Mouse (Mus musculus) urinary bladder, postnatal 4 days (tissue): Measurements from ENCODE around the gene Camkmt.

ENCODE experiments used
- DNase-seq, 2 experiments: peaks; one replicate each; pipeline ENCODE4 v3.0.0; 2021 to 2022; ENCODE audit warnings: low spot score in 2 of 2

Gene Camkmt

GRCm38 (mm10) chr17:85461577-85461976 is 371.2 kb downstream of the Camkmt start:
- no peak for DNase-seq

- no peak for DNase-seq
These were observed 373.4 kb downstream of the Camkmt start for GRCm38 (mm10) chr17:85463497-85464392.

- DNase-seq: no peak
These were observed 374.4 kb downstream of the Camkmt start for GRCm38 (mm10) chr17:85464466-85465411.

- DNase-seq: no peak
These were observed 379.4 kb downstream of the Camkmt start for GRCm38 (mm10) chr17:85469776-85470175.

GRCm38 (mm10) chr17:85472687-85473202 is 382.4 kb downstream of the Camkmt start:
- DNase-seq: no peak

- DNase-seq: no peak
These were observed 382.9 kb downstream of the Camkmt start for GRCm38 (mm10) chr17:85473217-85473616.

GRCm38 (mm10) chr17:85473881-85474280 is 383.5 kb downstream of the Camkmt start:
- DNase-seq: no peak

GRCm38 (mm10) chr17:85481241-85481640 is 390.9 kb downstream of the Camkmt start:
- peak in 1 of 2 experiments; percentile 52 for DNase-seq

- peak in 1 of 2 experiments; percentile 34 for DNase-seq
These were observed 392.7 kb downstream of the Camkmt start for GRCm38 (mm10) chr17:85483086-85483485.

- no peak for DNase-seq
These were observed 393.7 kb downstream of the Camkmt start for GRCm38 (mm10) chr17:85484015-85484414.

- DNase-seq: no peak
These were observed 394.2 kb downstream of the Camkmt start for GRCm38 (mm10) chr17:85484526-85484925.

- peak in 1 of 2 experiments; percentile 57 for DNase-seq
These were observed 395.0 kb downstream of the Camkmt start for GRCm38 (mm10) chr17:85485065-85485945.

GRCm38 (mm10) chr17:85485946-85486533 is 395.7 kb downstream of the Camkmt start:
- DNase-seq: peak in 1 of 2 experiments; percentile 55

- peak in 1 of 2 experiments; percentile 57 for DNase-seq
These were observed 396.5 kb downstream of the Camkmt start for GRCm38 (mm10) chr17:85486585-85487480.

GRCm38 (mm10) chr17:85487531-85487930 is 397.2 kb downstream of the Camkmt start:
- no peak for DNase-seq

GRCm38 (mm10) chr17:85488601-85489487 is 398.5 kb downstream of the Camkmt start:
- peak in 1 of 2 experiments; percentile 49 for DNase-seq

GRCm38 (mm10) chr17:85489488-85489980 is 399.2 kb downstream of the Camkmt start:
- peak in 1 of 2 experiments; percentile 52 for DNase-seq

GRCm38 (mm10) chr17:85491491-85491890 is 401.1 kb downstream of the Camkmt start:
- no peak for DNase-seq
